Mouse (Mus musculus): ENCODE measurements at regions not wholly inside any gene's neighbourhood (a gene's known extent, or its start where the extent isn't known, plus 50 kb on each side); places are given as distances from the start of the nearest gene placed in this dataset.

- no peak for TF ChIP-seq CTCF (IDR thresholded peaks at IDR 0.05; ENCODE audit: insufficient read depth, low read depth, low read length)
- no peak for TF ChIP-seq POLR2A (IDR thresholded peaks at IDR 0.05; ENCODE audit: insufficient read depth, low read depth, low read length)
Observed at GRCm38 (mm10) chr1:119123402-119123801, 70.0 kb upstream of the Gli2 start.

All from olfactory bulb, adult 2 months (tissue).